Mouse (Mus musculus): Measurements from ENCODE around the gene Slc39a2. TPM values are rescaled to one million over a fixed set of nuclear protein-coding genes. Genes with fewer than 3 reads are reported as not detected.

The Slc39a2 gene
- 0.16 TPM for polyA plus RNA-seq (2014; fragmentation: Illumina TruSeq; extraction: RNeasy Lipid Tissue Mini Kit (QIAGEN cat#74804); ENCODE audit: low read depth, low replicate concordance)

GRCm38 (mm10) chr14:51892191-51892939 is at the start of gene Slc39a2:
Gene Slc39a2 (plus strand): TSS chr14:51892889.

DNA sequence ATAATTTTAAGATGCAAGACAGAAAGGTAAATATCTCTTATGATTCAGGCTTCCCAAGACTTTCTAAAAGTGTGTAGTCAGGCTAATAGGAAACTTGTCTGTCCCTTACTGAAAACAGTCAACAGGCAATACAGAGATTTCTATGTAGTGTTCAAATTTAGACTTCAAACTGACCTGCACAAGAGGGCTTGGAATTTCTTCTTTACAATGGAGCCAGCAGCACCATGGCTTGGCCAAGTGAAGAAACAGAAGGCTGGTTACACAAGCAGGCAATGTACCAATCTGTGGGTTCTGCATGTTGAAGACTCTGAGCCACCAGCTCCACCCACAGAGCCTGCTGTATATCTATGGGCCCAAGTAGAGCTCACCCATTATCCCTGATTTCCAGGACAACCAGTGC is 39.3 kb upstream of the Slc39a2 start, which contains the start of gene Ear6:
Gene Ear6 (plus strand): TSS at position 301 of the 400 bp plus-strand sequence.

GRCm38 (mm10) chr14:51884598-51885331 is 7.9 kb upstream of the Slc39a2 start, which contains the start of gene Mettl17:
Gene Mettl17 (plus strand): TSS chr14:51884842.

GRCm38 (mm10) chr14:51913960-51914762 is 21.5 kb downstream of the Slc39a2 start, which contains the start of gene Ndrg2:
Gene Ndrg2 (minus strand): TSS chr14:51914158.

DNA sequence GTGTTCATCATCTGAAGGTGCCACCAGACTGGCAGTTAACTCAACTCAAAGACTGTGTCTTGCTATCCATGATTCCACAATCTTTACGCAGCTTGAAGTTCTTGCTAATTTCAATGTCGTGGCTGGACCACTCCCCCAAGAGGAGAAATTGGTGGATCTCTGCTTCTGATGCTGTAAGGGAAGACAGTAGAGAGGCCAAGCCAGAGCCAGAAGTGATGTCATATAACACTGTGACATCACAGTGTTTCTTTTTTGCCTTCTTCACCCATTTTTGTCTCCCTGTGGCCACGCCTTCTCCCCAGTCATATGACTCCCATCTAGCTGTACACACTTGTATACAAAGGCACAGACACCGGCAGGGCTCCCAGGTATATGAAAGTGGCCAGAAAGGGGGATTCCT is 25.4 kb downstream of the Slc39a2 start, which contains the start of gene Tppp2:
Gene Tppp2 (plus strand): TSS at position 301 of the 400 bp plus-strand sequence.

GRCm38 (mm10) chr14:51922571-51922865 is 29.8 kb downstream of the Slc39a2 start, which contains the start of gene Rnase13:
Gene Rnase13 (minus strand): TSS chr14:51922773.

Other genes starting within 250 kb of the Slc39a2 start
- gene Gm17079, start 197.4 kb upstream of the Slc39a2 start, polyA plus RNA-seq (2014; fragmentation: Illumina TruSeq; extraction: RNeasy Lipid Tissue Mini Kit (QIAGEN cat#74804); ENCODE audit: low read depth, low replicate concordance) = not detected
- not detected for gene Gm5800, start 175.7 kb upstream of the Slc39a2 start, polyA plus RNA-seq (2014; fragmentation: Illumina TruSeq; extraction: RNeasy Lipid Tissue Mini Kit (QIAGEN cat#74804); ENCODE audit: low read depth, low replicate concordance)
- not detected for gene Ang4, start 119.3 kb upstream of the Slc39a2 start, polyA plus RNA-seq (2014; fragmentation: Illumina TruSeq; extraction: RNeasy Lipid Tissue Mini Kit (QIAGEN cat#74804); ENCODE audit: low read depth, low replicate concordance)
- gene AY358078, start 92.8 kb upstream of the Slc39a2 start, polyA plus RNA-seq (2014; fragmentation: Illumina TruSeq; extraction: RNeasy Lipid Tissue Mini Kit (QIAGEN cat#74804); ENCODE audit: low read depth, low replicate concordance) = not detected
- gene Ear6, start 39.2 kb upstream of the Slc39a2 start, polyA plus RNA-seq (2014; fragmentation: Illumina TruSeq; extraction: RNeasy Lipid Tissue Mini Kit (QIAGEN cat#74804); ENCODE audit: low read depth, low replicate concordance) = not detected
- gene Mettl17, start 8.0 kb upstream of the Slc39a2 start, polyA plus RNA-seq (2014; fragmentation: Illumina TruSeq; extraction: RNeasy Lipid Tissue Mini Kit (QIAGEN cat#74804); ENCODE audit: low read depth, low replicate concordance) = 1.9 TPM
- gene Ndrg2, start 21.3 kb downstream of the Slc39a2 start, polyA plus RNA-seq (2014; fragmentation: Illumina TruSeq; extraction: RNeasy Lipid Tissue Mini Kit (QIAGEN cat#74804); ENCODE audit: low read depth, low replicate concordance) = 188 TPM
- not detected for gene Tppp2, start 25.5 kb downstream of the Slc39a2 start, polyA plus RNA-seq (2014; fragmentation: Illumina TruSeq; extraction: RNeasy Lipid Tissue Mini Kit (QIAGEN cat#74804); ENCODE audit: low read depth, low replicate concordance)
- not detected for gene Rnase13, start 29.9 kb downstream of the Slc39a2 start, polyA plus RNA-seq (2014; fragmentation: Illumina TruSeq; extraction: RNeasy Lipid Tissue Mini Kit (QIAGEN cat#74804); ENCODE audit: low read depth, low replicate concordance)
- 1.1 TPM for gene Arhgef40, start 91.8 kb downstream of the Slc39a2 start, polyA plus RNA-seq (2014; fragmentation: Illumina TruSeq; extraction: RNeasy Lipid Tissue Mini Kit (QIAGEN cat#74804); ENCODE audit: low read depth, low replicate concordance)
- not detected for gene Tmem253, start 122.8 kb downstream of the Slc39a2 start, polyA plus RNA-seq (2014; fragmentation: Illumina TruSeq; extraction: RNeasy Lipid Tissue Mini Kit (QIAGEN cat#74804); ENCODE audit: low read depth, low replicate concordance)
- 0.77 TPM for gene Zfp219, start 127.8 kb downstream of the Slc39a2 start, polyA plus RNA-seq (2014; fragmentation: Illumina TruSeq; extraction: RNeasy Lipid Tissue Mini Kit (QIAGEN cat#74804); ENCODE audit: low read depth, low replicate concordance)
- gene Olfr221, start 149.6 kb downstream of the Slc39a2 start, polyA plus RNA-seq (2014; fragmentation: Illumina TruSeq; extraction: RNeasy Lipid Tissue Mini Kit (QIAGEN cat#74804); ENCODE audit: low read depth, low replicate concordance) = not detected
- 256 TPM for gene Hnrnpc, start 211.1 kb downstream of the Slc39a2 start, polyA plus RNA-seq (2014; fragmentation: Illumina TruSeq; extraction: RNeasy Lipid Tissue Mini Kit (QIAGEN cat#74804); ENCODE audit: low read depth, low replicate concordance)
- 5.9 TPM for gene Rpgrip1, start 217.8 kb downstream of the Slc39a2 start, polyA plus RNA-seq (2014; fragmentation: Illumina TruSeq; extraction: RNeasy Lipid Tissue Mini Kit (QIAGEN cat#74804); ENCODE audit: low read depth, low replicate concordance)